Mouse (Mus musculus) spleen, adult 10 weeks (tissue): ENCODE measurements around the gene Olfr1047. TPM values are rescaled to one million over a fixed set of nuclear protein-coding genes. Genes with fewer than 3 reads are reported as not detected.

Experiments
- polyA plus RNA-seq: library from polyadenylated mRNA; stranded (reverse); fragments of 350-450 nt; fragmentation: Illumina TruSeq; extraction: RNeasy Lipid Tissue Mini Kit (QIAGEN cat#74804); gene quantifications from one replicate; pipeline ENCODE4 v1.2.3, GENCODE M21; 2015; ENCODE audit warnings: low replicate concordance; ENCODE audit not compliant: insufficient read depth

Gene Olfr1047
- polyA plus RNA-seq, result not detected

DNA sequence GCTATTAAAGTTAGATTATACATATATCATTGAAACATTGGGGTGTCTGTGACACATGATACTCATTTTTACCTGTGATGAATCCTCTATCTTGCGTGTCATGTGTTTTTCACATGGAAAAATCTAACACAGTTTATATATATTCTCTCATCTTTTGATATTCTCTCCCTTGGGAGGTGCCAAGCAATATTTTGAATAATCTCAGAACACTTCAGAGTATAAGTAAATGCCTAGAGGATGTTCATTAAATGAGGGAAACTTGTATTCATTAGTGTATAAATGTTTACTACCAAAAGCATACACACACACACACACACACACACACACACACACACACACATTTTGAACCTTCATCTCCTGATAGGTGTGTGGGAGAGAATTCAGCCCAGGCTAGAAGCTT, at the start of gene Olfr1047:
TSS of gene Olfr1047 (minus strand) at position 101 of the 400 bp plus-strand sequence.

DNA sequence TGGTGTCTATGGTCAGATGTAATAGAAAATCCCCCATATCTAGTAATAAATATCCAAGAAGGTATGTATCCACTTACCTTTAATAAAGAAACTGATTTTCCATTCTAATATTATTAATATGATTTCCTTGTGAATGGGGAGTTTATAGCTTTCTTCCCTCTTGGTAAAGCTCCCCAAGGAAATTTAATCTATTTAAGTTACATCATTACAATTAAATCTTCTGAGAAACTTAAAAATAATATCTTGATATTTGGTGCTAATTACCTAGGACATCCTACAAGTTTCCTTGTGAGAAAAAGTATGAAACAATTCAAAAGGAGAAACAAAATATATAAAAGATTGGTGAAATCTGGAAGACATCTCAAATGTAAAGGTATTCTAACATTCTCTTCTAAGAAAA, 47.8 kb upstream of the Olfr1047 start, which contains the start of gene Olfr1051:
TSS of gene Olfr1051 (minus strand) at position 101 of the 400 bp plus-strand sequence.

DNA sequence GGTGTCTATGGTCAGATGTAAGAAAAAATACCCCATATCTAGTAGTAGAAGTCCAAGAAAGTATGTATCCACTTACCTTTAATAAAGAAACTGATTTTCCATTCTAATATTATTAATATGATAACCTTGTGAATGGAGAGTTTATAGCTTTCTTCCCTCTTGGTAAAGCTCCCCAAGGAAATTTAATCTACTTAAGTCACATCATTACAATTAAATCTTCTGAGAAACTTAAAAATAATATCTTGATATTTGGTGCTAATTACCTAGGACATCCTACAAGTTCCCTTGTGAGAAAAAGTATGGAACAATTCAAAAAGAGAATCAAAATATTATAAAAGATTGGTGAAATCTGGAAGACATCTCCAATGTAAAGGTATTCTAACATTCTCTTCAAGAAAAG, 27.0 kb upstream of the Olfr1047 start, which contains the start of gene Olfr1049:
TSS of gene Olfr1049 (minus strand) at position 101 of the 400 bp plus-strand sequence.

DNA sequence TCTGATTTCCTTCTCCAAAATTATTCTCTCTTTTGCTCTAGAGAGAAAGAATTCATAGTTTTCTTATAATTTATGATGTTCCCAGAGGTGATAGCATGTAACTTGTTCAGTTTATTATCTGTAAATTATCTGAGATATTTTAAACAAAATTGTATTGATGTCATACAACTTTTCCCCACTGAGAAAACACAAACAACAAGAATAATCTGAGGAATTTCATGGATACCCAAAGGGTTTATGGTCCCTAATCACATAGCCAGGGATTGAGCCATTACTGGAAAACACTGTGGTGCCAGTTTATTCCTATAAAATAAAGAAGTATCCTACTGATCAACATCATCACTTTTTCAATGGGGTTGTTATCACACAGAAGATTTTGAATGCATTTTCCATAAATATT, 9.0 kb upstream of the Olfr1047 start, which contains the start of gene Olfr1048:
TSS of gene Olfr1048 (minus strand) at position 101 of the 400 bp plus-strand sequence.

DNA sequence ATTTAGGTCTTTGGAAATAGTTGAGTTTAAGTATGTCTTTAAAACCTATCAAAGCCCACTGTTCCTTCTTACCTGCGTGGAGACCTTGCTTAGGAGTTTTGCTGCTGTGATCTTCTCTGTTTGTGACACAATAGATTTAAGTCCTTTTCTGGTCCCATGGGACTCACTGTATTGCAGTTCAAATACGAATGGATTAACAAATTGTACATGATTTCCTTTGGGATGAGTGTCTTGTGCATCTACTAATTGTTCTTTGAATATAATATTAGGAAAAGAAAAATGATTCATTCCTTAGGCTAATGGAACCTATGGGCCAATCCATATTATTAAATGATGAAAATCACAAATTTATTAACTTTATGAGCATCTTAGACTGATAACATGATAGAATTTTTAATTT, 12.0 kb downstream of the Olfr1047 start, which contains the start of gene Olfr1046:
TSS of gene Olfr1046 (minus strand) at position 101 of the 400 bp plus-strand sequence.

DNA sequence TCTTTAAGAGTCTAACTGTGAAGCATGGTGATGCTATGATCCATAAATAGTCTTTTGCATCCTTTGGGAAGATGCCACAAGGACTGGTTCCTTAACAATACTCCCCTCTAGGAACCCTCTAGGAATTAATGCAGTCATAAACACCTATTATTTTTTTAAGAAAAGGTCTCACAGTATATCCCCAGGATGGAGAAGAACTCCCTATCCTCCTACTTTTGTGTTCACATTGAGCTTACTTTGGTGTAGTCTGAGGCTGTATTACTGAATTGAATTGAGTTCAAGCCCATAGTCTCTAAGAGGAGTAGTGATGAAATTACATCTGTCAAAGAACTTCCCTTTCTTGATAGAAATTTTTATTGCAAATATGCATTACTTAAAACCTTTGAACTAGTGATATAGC, 28.3 kb downstream of the Olfr1047 start, which contains the start of gene Olfr1045:
TSS of gene Olfr1045 (minus strand) at position 101 of the 400 bp plus-strand sequence.

DNA sequence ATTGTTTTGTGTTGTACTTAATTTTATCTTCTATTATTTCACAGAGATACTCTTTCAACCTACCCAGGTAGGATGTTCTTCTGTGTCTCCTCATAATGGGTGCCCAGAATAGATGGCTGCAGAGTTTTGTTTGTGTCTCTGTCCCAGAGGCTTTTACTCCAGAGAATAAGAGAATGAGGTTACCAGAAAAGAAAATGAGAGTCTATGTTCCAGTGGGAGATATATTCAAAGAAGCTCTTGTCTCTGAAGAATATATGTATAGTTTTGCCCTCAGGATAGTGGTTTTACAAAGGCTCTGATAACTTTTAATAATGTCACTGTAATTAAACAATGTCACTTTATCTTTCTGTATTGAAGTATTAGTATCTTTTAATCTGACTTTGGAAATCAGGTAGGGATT, 45.6 kb downstream of the Olfr1047 start, which contains the start of gene Olfr52:
TSS of gene Olfr52 (minus strand) at position 101 of the 400 bp plus-strand sequence.

DNA sequence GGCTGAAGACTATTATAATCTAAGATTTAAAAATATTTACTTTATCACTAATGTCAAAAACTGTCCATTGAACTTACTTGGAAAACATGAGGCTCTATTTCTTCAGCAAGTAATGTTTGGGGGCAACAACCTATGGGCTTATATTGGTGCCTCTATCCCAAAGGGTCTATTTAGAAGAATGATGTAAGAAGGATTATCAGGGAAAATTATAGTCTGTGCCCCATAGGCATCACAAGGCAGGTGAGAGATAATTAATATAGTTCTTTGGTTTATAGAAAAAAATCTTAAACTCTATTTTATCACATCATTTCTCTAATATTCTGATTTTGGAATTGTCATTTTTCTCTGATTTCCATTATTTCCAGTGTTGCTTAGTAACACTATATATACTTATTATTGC, 53.5 kb downstream of the Olfr1047 start, which contains the start of gene Olfr1044:
TSS of gene Olfr1044 (minus strand) at position 101 of the 400 bp plus-strand sequence.

Other genes starting within 250 kb of the Olfr1047 start
- not detected for gene Olfr1031, start 241.1 kb downstream of the Olfr1047 start, polyA plus RNA-seq
- not detected for gene Olfr1032, start 225.9 kb downstream of the Olfr1047 start, polyA plus RNA-seq
- gene Olfr1033, start 210.8 kb downstream of the Olfr1047 start, polyA plus RNA-seq, result 3.5 TPM
- gene Olfr1034, start 185.5 kb downstream of the Olfr1047 start, polyA plus RNA-seq, result 0.54 TPM
- not detected for gene Olfr1036, start 157.4 kb downstream of the Olfr1047 start, polyA plus RNA-seq
- gene Olfr1037, start 144.0 kb downstream of the Olfr1047 start, polyA plus RNA-seq, result not detected
- gene Olfr1039, start 95.5 kb downstream of the Olfr1047 start, polyA plus RNA-seq, result not detected
- gene Olfr1040, start 84.7 kb downstream of the Olfr1047 start, polyA plus RNA-seq, result not detected
- gene Olfr1042, start 69.6 kb downstream of the Olfr1047 start, polyA plus RNA-seq, result not detected
- not detected for gene Olfr1043, start 63.9 kb downstream of the Olfr1047 start, polyA plus RNA-seq
- not detected for gene Olfr1044, start 53.6 kb downstream of the Olfr1047 start, polyA plus RNA-seq
- gene Olfr52, start 45.7 kb downstream of the Olfr1047 start, polyA plus RNA-seq, result not detected
- gene Olfr1045, start 28.4 kb downstream of the Olfr1047 start, polyA plus RNA-seq, result not detected
- not detected for gene Olfr1046, start 12.1 kb downstream of the Olfr1047 start, polyA plus RNA-seq
- not detected for gene Olfr1048, start 8.9 kb upstream of the Olfr1047 start, polyA plus RNA-seq
- not detected for gene Olfr1049, start 26.9 kb upstream of the Olfr1047 start, polyA plus RNA-seq
- gene Olfr1051, start 47.7 kb upstream of the Olfr1047 start, polyA plus RNA-seq, result not detected
- gene Olfr1052, start 61.1 kb upstream of the Olfr1047 start, polyA plus RNA-seq, result not detected
- gene Olfr1053, start 83.9 kb upstream of the Olfr1047 start, polyA plus RNA-seq, result not detected
- not detected for gene Olfr1054, start 104.0 kb upstream of the Olfr1047 start, polyA plus RNA-seq
- not detected for gene Olfr1055, start 118.9 kb upstream of the Olfr1047 start, polyA plus RNA-seq
- not detected for gene Olfr1056, start 131.1 kb upstream of the Olfr1047 start, polyA plus RNA-seq
- gene Olfr1057, start 147.0 kb upstream of the Olfr1047 start, polyA plus RNA-seq, result not detected
- gene Olfr1058, start 157.2 kb upstream of the Olfr1047 start, polyA plus RNA-seq, result not detected
- gene Olfr1061, start 182.6 kb upstream of the Olfr1047 start, polyA plus RNA-seq, result not detected
- gene Olfr1062, start 195.3 kb upstream of the Olfr1047 start, polyA plus RNA-seq, result not detected
- gene Olfr1065, start 219.2 kb upstream of the Olfr1047 start, polyA plus RNA-seq, result not detected
- gene Olfr1066, start 224.9 kb upstream of the Olfr1047 start, polyA plus RNA-seq, result not detected